Mouse (Mus musculus): ENCODE results near the gene Spaca4.

DNA sequence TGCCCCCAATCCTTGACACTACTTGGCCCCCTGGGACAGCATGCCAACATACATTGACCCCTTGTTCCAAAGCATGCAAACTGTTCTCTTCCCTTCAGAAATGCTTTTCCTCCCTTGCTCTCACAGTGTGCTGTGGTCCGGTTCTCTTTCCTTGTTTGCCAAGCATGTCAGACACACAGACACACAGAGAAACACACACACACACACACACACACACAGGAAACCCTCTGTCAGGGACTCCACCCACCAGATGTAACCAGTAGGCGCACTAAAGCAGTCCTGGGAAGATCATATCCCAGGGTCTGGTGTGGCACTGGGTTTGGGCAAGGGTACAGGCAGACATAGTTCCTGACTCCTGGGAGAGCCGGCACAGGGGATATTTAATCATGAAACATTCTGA is 38.8 kb downstream of the Spaca4 start:
- no peak for TF ChIP-seq POLR2A (IDR thresholded peaks at IDR 0.05; ENCODE audit: insufficient read depth, low read depth, low read length)
- no peak for TF ChIP-seq EP300 (IDR thresholded peaks at IDR 0.05; ENCODE audit: insufficient read depth, low read depth, low read length)

Measured in heart, adult 2 months (tissue).